Mouse (Mus musculus): Measurements from ENCODE around the gene Senp2.
"Not testable (repeated sequence)": the region's sequence is repeated elsewhere in the genome, so short reads cannot be mapped to it uniquely, and the experiment has no call there.

Senp2 gene

DNA sequence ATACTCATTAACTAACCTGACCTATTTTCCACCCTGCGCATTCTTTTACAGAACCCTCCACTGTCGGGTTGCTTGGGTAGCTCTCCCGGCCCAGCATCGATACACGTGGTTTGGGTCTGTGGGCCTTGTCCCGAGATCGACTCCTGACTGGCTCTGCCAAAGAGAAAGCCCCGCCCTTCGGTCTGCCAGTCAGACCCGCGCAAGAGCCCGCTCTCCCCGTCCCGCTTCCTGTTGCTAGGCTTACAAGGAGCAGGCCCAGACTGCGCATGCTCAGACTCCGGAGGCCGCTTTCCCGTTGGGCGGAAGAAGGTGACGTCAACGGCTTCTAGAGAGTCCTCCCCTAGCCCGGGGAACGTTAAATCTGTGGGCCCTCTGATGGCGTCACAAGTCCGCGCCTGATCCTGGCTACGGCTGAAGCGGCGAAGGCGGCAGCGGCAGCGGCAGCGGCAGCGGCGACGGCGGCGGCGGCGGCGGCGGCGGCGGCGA is at the start of gene Senp2:
Gene Senp2, plus strand, starts transcription at position 386 of the 486 bp plus-strand sequence.
- peak; percentile 100 for DNase-seq (ENCODE audit: low spot score in 2 of 2)

DNA sequence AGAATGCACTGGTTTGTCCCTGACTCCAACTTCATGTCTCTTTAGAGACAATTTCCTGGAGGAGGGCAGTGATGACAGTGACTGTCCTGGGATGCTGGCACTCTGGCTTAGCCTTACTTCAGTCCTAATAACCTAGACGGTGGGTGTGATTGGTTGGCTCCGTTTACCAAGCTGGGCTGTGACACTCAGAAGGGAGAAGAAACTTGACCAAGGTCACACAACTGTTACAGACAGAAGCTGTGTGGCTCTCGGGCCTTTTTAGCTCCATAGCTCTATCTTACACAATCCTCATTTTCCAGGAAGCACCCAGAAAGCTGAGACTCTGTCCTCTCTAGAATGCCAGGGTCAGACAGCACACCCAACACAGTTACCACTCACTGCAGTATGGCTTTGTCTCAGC is 43.7 kb upstream of the Senp2 start:
- DNase-seq (ENCODE audit: low spot score in 2 of 2) = no peak

DNA sequence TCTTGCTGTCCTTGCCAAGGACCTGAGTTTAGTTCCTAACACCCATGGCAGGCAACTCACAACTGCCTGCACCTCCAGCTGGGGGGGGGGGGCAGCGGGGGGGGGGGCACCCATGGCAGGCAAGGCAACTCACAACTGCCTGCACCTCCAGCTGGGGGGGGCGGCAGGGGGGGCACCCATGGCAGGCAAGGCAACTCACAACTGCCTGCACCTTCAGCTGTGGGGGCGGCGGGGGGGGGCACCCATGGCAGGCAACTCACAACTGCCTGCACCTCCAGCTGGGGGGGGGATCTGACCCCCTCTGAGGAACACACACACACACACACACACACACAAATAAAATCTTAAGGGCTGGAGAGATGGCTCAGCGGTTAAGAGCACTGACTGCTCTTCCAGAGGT is 39.4 kb upstream of the Senp2 start:
- DNase-seq (ENCODE audit: low spot score in 2 of 2) = no peak

DNA sequence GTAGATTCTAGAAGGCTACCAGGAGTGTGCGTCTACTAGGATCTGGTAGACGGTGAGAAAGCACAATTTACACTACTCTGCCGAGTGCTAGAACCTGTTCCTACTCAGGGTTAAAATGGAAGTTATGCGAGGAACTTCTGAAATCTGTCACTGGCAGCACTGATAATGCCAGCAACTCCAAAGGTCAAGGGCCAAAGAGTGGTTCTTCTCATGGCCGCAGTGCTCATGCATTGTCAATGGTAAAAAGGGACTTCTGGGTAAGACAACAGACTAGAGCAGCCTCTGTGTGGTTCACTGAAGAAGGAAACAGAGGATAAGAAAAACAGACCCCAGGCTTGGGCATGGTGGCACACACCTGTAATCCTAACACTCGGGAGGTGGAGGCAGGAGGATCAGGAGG is 38.7 kb upstream of the Senp2 start:
- DNase-seq (ENCODE audit: low spot score in 2 of 2) = no peak

DNA sequence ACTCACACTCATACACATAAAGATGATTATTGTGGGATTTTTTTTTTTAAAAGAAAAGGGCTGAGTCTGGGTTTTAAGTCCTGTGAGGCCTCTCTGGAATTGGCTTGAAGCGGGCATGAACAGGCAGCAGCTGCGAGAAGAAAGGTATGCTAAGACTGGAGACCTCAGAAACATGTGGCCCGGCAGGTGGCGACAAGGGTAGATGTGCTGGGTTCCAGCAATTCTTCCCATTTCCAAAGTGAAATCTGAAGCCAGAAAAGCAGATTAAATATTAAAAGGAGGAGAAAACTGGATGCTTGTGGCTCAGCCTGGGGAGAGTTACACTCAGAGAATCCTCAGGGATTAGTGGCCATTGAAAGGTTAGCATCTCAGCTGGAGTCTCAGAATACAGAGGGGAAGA is 37.8 kb upstream of the Senp2 start:
- DNase-seq (ENCODE audit: low spot score in 2 of 2) = no peak

DNA sequence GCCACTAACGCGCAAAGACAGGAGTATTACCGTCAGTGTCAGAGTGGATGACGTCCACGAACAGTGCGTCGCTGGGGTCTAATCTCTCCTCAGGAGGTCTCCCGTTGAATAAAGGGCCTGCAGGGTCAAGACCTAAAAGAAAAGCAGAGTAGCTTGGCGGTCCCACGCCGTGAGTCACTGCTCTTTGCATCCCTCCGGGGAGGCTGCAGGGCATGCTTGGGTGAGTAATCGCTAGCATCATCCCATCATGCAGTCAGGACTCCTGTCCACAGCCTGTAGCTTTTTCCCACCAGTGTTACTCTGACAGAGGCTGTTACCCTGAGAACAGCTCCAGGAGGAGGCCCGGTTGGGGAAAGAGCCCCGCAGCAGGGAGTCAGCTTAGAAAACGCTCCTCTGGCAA is 33.1 kb upstream of the Senp2 start:
- no peak for DNase-seq (ENCODE audit: low spot score in 2 of 2)

DNA sequence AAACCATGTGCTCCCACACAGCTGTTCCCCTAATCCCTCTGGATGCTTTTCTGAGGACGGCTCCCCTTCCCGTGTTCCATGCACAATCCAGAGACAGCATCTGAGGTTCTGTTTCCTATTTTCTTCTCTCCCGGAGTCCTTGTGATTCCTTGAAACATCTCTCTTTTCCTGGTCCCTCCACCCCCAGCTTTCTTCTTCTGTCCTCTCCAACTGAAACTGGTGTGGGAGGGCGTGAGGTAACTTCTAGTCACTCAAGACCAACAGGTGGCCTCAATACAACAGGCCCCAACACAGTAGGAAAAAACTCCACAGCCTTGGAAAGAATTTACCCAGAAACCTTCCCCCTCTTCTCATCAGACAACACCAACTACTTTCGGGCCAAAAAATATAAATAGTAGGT is 31.9 kb upstream of the Senp2 start:
- no peak for DNase-seq (ENCODE audit: low spot score in 2 of 2)

DNA sequence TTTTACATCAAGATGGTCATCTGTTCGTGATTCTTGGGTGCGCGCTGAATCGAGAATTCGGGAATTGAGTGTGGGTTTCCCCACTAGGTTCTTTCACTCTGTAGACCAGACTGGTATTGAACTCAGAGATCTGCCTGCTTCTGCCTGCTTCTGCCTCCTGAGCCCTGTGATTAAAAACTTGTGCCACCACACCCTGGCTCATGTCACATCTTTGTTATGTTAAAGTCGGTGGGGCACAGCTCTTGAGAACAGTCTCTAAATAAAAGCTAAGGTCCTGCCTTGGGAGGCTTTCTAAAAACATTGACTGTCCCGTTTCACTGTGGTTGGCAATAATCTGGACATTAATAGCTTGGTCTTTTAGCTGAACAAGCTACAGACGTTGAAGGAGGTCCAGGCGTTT is 26.1 kb upstream of the Senp2 start:
- DNase-seq (ENCODE audit: low spot score in 2 of 2) = no peak

DNA sequence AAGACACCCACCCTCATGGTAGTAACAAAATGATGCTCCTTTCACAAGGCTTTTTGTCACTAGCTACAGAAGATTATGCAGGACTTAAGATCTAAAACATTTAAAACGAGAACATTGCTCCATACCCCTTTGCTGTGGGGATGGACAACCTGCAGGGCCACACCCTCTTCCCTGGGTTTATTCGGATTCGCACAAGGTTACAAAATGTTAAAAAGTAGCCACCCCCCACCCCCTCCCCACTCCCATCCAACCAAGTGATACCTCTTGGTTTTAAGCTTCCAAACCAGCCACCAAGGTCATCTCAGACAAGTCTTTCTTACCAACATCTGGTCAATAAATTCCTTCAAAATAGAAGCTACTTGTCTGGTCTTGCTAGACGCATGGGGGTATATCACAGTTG is 25.7 kb upstream of the Senp2 start:
- DNase-seq (ENCODE audit: low spot score in 2 of 2) = no peak

DNA sequence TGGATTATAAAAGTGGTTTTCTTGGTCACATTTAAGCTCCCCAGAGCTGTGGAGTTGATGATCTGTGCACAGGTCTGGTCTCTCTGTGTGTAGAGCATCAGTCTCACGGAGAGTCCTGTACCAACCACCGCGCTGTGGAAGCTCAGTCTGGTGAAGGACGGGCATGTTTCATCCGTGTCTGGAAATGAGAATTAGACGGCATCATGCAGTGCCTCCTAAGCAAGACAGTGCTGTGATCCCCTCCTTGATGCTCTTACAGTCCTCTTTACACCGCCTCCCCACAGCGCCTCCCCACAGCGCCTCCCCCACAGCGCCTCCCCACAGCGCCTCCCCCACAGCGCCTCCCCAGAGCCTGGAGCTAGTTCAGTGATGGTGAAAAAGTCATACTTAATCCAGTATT is 25.2 kb upstream of the Senp2 start:
- no peak for DNase-seq (ENCODE audit: low spot score in 2 of 2)

DNA sequence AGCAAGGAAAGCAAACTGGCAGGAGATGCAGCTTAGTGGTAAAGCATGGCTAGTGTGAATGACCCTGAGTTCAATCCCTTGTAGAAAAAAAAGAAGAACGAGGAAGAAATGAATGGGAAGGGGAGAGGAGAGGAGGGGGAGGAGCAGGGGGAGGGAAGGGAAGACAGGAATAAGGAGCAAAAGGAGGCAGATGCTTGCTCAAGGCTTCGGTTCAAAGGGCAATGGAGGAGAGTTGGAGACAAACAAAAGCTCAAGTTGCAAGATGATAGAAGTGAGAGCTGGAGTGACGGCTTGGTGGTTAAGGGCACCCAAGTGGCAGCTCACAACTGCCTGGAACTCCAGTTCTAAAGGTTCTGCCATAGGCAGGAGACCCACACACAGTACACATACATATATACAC is 23.1 kb upstream of the Senp2 start:
- DNase-seq (ENCODE audit: low spot score in 2 of 2) = no peak

DNA sequence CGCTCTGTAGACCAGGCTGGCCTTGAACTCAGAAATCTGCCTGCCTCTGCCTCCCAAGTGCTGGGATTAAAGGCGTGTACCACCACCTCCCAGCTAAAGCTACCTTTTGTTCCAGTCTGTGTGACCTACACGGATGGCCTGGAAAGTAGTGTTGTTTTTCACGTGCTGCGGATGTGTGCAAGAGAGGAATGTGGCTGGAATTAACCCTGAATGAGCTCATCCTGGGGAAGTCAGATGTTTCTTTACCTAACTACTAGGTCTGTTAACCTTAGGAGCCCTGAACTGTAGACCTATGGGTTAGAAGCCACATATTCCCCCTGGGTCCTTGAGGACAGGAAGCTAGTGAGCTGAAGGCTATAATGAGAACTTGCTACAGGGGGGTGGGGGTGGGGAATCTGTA is 21.3 kb upstream of the Senp2 start:
- no peak for DNase-seq (ENCODE audit: low spot score in 2 of 2)

DNA sequence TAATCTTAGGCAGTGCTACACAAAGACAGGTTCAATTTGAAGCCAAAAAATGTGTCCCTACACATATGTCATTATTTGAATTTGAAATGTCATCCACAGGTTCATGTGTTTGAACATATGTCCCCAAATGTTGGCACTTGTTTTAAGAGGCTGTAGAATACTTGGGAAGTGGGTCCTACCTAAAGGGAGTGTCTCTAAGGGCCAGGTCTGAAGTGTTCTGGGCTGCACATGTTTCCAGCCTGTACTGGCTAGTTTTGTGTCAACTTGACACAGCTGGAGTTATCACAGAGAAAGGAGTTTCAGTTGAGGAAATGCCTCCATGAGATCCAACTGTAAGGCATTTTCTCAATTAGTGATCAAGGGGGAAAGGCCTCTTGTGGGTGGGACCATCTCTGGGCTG is 18.4 kb upstream of the Senp2 start:
- not testable (repeated sequence) for DNase-seq (ENCODE audit: low spot score in 2 of 2)

DNA sequence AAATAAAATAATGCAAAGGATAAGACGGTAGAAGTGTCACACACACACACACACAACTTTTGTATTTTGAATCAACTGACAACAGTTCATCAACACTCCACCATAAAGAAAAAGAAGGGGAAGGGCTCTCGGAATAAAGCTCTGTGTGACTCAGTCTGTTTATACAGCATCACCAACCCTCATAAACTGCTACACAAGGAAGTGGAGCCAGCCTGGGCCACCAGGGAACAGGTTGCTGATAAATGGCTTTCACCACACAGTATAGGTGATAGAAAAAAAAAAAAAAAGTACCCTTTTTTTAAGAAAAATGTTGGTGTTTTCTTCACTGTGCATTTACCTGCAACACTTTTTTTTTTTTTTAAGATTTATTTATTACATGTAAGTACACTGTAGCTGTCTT is 17.5 kb upstream of the Senp2 start:
- no peak for DNase-seq (ENCODE audit: low spot score in 2 of 2)

DNA sequence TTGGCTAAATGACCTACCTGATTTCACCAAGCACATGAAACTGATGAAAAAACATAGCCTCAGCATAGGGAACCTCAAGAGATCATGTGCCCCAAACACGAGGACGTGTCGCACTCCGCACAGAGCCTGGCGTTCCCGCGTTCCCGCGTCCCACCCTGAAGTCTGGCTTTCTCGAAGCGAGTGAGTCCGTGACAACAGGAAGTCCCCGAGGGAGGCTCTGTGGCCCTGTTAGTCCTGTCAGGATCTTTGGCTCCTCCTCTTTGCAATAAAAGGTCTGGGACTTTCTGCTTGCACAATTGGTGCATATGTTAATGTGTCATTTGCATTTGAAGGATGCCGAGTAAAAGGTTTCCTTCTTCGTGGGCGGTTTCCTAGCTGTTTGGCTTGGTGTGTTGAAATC is 14.0 kb upstream of the Senp2 start, which contains the start of gene Liph:
Gene Liph, minus strand, starts transcription at position 360 of the 400 bp plus-strand sequence.
- DNase-seq (ENCODE audit: low spot score in 2 of 2) = peak; percentile 7 to 22

DNA sequence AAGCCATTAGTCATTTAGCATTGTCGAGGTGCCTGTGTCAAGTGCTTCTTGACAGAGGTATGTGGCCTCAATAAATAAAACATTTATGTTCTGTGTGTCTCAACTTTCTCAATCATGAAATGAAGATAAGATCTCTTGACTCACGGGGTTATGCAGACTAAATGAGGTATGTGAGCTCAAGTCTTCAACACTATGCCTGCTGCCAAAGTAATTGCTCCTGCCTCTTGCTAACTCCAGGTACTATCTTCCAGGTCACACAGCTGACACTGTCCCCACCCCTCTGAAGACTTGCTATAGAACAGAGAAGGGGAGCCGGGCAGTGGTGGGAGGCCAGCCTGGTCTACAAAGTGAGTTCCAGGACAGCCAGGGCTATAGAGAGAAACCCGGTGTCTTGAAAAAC is 12.9 kb upstream of the Senp2 start:
- no peak for DNase-seq (ENCODE audit: low spot score in 2 of 2)

DNA sequence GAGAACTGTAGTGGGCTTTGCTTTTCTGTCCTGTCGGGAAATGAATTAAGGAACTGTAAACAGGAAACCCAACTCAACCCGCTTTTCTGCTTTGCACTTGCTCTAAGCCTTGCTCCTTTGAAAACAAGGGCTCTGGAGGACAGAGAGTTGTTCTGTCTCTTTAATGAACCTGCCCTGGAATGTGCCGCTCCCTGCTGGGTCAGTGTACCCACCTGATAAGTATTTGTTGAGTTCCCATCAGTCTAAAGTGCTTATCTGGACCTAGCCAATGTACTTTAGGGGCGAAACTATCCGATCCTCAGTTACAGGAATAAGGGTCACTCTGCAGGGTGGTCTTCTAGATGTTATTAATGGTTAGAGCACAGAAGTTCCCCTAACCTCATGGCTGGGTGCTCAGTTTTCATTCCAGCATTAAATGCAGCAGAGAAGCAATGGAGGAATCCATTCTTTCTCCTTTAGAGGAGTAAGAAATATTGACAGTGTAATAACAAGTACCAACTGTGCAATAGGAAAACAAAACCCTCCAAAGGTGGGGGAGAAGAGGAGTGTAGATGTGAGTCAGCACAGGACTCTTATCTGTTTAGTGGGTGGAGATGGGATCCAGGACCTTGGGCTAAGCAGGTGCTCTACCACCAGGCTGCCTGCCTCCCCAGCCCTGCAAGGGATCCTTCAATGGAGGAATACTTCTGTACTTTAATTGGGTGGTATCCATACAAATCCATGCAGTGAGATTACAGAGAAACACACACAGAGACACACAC is 12.2 kb upstream of the Senp2 start:
- DNase-seq (ENCODE audit: low spot score in 2 of 2) = peak in 1 of 2 experiments; percentile 38

DNA sequence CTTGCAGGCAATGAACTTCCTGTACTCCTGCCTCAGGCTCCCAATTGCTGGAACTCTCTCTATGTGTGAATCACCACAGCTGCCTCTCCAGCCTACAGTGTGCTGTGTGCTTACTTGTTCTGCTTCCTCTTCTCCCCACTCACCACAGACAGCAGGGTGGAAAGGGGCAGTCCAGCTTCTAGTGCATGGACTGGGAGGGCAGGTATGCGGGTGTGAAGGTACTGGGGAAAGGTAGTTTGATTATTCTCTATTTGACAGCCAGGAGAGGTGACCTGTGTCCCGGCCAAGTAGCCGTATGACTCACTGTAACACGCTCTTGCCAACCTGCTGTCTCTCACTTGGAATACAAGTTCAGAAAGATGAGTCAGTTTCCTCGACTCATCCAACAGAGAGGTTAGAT is 11.2 kb upstream of the Senp2 start:
- no peak for DNase-seq (ENCODE audit: low spot score in 2 of 2)

DNA sequence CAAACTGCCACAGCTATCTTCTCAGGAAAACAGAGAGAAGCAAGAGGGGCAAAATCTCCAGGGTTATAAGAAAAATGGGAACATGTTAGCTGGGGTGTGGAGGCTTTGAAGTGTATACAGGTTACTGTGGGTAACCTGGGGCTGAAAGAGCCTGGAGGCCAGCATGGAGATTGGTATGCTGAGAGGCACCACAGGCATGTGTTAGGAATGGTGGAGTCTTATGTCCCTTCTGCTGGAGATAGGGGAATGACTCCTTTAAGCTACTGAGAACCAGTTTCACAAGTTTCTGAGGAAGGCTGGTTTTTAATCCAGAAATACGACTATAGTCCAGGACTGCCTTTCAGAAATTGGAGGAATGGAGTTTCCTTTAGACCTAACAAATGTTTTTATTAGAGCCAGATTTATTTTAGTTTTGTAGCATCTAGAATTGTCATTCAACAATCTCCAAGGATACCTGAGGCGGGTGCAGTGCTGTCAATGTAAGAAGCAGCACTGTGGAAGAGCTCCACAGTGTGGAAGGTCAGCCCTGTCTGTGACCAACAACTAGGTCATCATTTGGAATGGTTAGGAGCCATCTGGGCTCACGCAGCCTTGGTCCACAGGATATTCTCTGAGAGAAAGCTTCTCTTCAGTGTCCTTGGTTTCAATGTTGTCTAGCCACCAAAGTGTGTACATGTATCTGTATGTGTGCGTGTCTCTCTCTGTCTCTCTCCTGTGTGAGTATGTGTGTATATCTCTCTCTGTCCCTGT is 9.2 kb upstream of the Senp2 start:
- no peak for DNase-seq (ENCODE audit: low spot score in 2 of 2)

DNA sequence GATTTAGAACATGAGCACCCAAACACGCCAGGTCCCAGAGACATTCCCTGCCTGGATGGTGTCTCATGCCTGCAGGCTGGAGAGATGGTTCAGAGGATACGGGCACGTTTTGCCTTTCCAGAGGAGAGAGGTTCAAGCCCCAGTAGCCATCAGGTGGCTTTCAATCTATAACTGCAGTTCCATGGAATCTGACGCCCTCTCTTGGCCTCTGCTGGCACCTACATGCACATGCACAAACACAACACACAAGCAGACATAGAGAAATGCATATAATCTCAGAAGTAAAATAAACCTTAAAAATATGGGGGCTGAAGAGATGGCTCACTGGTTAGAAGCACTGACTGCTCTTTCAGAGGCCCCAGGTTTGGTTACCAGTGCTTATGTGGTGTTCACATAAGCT is 8.1 kb upstream of the Senp2 start:
- DNase-seq (ENCODE audit: low spot score in 2 of 2) = no peak

DNA sequence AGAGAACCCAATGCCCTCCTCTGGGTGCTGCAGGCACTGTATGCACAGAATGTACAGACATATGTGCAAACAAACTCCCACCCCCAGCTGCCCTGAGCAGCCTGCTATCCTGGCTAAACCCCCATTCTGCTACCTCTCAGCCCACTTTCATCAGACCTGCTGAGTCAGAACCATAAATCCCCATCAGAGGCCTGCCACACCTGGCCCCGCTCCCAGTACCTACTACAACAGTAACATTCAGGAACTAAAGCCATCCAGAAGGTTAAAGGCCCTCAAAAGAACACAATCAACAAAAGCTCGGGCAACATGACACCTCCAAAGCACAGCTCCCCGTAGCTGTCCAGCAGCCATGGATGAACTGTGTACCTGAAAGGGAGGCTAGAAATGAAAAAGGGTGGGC is 7.7 kb upstream of the Senp2 start:
- DNase-seq (ENCODE audit: low spot score in 2 of 2) = no peak

DNA sequence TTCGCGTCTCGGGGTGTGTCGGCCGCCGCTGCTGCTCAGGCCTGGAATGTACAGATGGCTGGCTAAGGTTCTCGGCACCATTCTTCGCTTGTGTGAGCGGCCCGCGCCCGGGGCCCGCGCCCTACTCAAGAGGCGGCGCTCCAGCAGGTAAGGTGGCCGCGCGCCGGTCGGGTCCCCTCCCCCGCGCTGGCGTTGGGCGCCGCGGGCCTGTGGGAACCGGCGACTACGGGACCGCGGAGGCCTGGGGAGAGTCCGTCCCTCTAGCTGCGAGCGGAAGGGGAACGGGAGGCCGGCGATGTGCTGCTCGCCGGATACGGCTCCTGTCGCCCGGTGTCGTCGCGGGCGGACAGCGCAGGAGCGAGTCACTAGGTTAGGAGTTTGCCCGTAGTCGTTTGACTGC is 312 bp downstream of the Senp2 start:
- DNase-seq (ENCODE audit: low spot score in 2 of 2) = no peak

DNA sequence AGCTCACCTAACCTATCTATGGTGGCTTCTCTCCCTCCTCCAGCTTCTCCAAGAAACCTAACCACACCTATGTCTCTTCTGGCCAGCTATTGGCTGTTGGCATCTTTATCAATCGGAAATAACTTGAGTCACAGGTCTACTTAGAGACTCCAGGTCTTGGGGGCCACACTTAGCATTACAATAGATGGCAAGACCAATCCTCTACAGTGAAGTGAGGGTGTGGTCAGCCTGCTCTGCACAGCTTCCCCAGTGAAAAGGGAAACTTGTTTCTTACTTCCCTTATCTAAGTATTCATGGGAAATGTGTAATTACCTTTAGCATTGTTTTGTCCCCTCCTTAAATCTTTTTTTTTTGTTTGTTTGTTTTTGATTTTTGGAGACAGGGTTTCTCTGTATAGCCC is 6.3 kb downstream of the Senp2 start:
- no peak for DNase-seq (ENCODE audit: low spot score in 2 of 2)
